Mouse (Mus musculus): ENCODE results near the gene Srpk2. TPM values are rescaled to one million over a fixed set of nuclear protein-coding genes. Genes with fewer than 3 reads are reported as not detected.
"Not testable (repeated sequence)": the region's sequence is repeated elsewhere in the genome, so short reads cannot be mapped to it uniquely, and the experiment has no call there.

The Srpk2 gene
- polyA plus RNA-seq, 1 experiment from 2014 or later, result 27.1 TPM

GRCm38 (mm10) chr5:23560171-23560570 is 124.2 kb downstream of the Srpk2 start:
- Histone ChIP-seq H3K27ac (replicated peaks) (no peak overlapping the region), H3K9me3 (ENCODE audit: control insufficient read depth, low read length) (no peaks in the 10 kb centered on the region), H3K9ac (ENCODE audit: low read length) (no peak overlapping the region), H3K27me3 (ENCODE audit: control insufficient read depth, insufficient read depth, low read length) (no peaks in the 10 kb centered on the region), H3K4me3 (ENCODE audit: low read depth, low read length) (no peak overlapping the region), H3K4me1 (replicated peaks; ENCODE audit: control insufficient read depth, insufficient read depth) (no peaks in the 10 kb centered on the region), H3K4me2 (replicated peaks; ENCODE audit: low read depth) (no peak overlapping the region), H3K36me3 (ENCODE audit: control insufficient read depth, insufficient read depth, low read length) (peaks cover 5% of the 10 kb centered on the region)
- ATAC-seq (ENCODE audit: low FRiP score, low TSS enrichment), result no peak
- DNase-seq (ENCODE audit: low spot score), result no peak
- TF ChIP-seq CTCF (IDR thresholded peaks at IDR 0.05; ENCODE audit: low read depth) (no peak), EP300 (optimal IDR thresholded peaks at IDR 0.05) (no peak)
- 69% methylated on average over 4 of the region's 4 CpGs for WGBS

- no peak for TF ChIP-seq EP300 (optimal IDR thresholded peaks at IDR 0.05)
- Histone ChIP-seq H3K4me1 (replicated peaks; ENCODE audit: control insufficient read depth, insufficient read depth) (no peaks in the 10 kb centered on the region), H3K9ac (ENCODE audit: low read length) (no peak overlapping the region), H3K4me3 (ENCODE audit: low read depth, low read length) (no peak overlapping the region), H3K27ac (replicated peaks) (no peak overlapping the region), H3K9me3 (ENCODE audit: control insufficient read depth, low read length) (no peaks in the 10 kb centered on the region), H3K4me2 (replicated peaks; ENCODE audit: low read depth) (no peak overlapping the region), H3K36me3 (ENCODE audit: control insufficient read depth, insufficient read depth, low read length) (no peaks in the 10 kb centered on the region), H3K27me3 (ENCODE audit: control insufficient read depth, insufficient read depth, low read length) (no peaks in the 10 kb centered on the region)
- ATAC-seq (ENCODE audit: low FRiP score, low TSS enrichment) (peak; percentile 86), DNase-seq (ENCODE audit: low spot score) (peak; percentile 42)
- 39% methylated on average over 7 of the region's 7 CpGs for WGBS
These were observed 128.2 kb downstream of the Srpk2 start for GRCm38 (mm10) chr5:23556007-23556770.

- H3K27ac ChIP-seq (replicated peaks); DNase-seq (ENCODE audit: low spot score); H3K36me3 ChIP-seq (ENCODE audit: control insufficient read depth, insufficient read depth, low read length); H3K4me2 ChIP-seq (replicated peaks; ENCODE audit: low read depth); ATAC-seq (ENCODE audit: low FRiP score, low TSS enrichment); H3K4me1 ChIP-seq (replicated peaks; ENCODE audit: control insufficient read depth, insufficient read depth); H3K9ac ChIP-seq (ENCODE audit: low read length); H3K9me3 ChIP-seq (ENCODE audit: control insufficient read depth, low read length); H3K4me3 ChIP-seq (ENCODE audit: low read depth, low read length); H3K27me3 ChIP-seq (ENCODE audit: control insufficient read depth, insufficient read depth, low read length): not testable (repeated sequence)
- 58% methylated on average over 3 of the region's 3 CpGs for WGBS
These were observed 131.1 kb downstream of the Srpk2 start for GRCm38 (mm10) chr5:23553338-23553737.

- no peaks in the 10 kb centered on the region for H3K36me3 ChIP-seq (ENCODE audit: control insufficient read depth, insufficient read depth, low read length)
- 61% methylated on average over 5 of the region's 5 CpGs for WGBS
- DNase-seq (ENCODE audit: low spot score) (peak; percentile 49), ATAC-seq (ENCODE audit: low FRiP score, low TSS enrichment) (peak; percentile 79)
- H3K9ac ChIP-seq (ENCODE audit: low read length), result no peak overlapping the region
- H3K4me1 ChIP-seq (replicated peaks; ENCODE audit: control insufficient read depth, insufficient read depth), result no peaks in the 10 kb centered on the region
- TF ChIP-seq CTCF (IDR thresholded peaks at IDR 0.05; ENCODE audit: low read depth), result no peak
- H3K9me3 ChIP-seq (ENCODE audit: control insufficient read depth, low read length), result no peaks in the 10 kb centered on the region
- H3K4me3 ChIP-seq (ENCODE audit: low read depth, low read length), result no peak overlapping the region
- H3K27ac ChIP-seq (replicated peaks), result no peak overlapping the region
- no peak overlapping the region for H3K4me2 ChIP-seq (replicated peaks; ENCODE audit: low read depth)
- no peaks in the 10 kb centered on the region for H3K27me3 ChIP-seq (ENCODE audit: control insufficient read depth, insufficient read depth, low read length)
These were observed 132.7 kb downstream of the Srpk2 start for GRCm38 (mm10) chr5:23551687-23552086.

GRCm38 (mm10) chr5:23535692-23536091 is 148.7 kb downstream of the Srpk2 start:
- Histone ChIP-seq H3K9me3 (ENCODE audit: control insufficient read depth, low read length) (no peaks in the 10 kb centered on the region), H3K36me3 (ENCODE audit: control insufficient read depth, insufficient read depth, low read length) (peaks cover 4% of the 10 kb centered on the region; the same call in 1 of the 2 replicates), H3K27me3 (ENCODE audit: control insufficient read depth, insufficient read depth, low read length) (no peaks in the 10 kb centered on the region), H3K9ac (ENCODE audit: low read length) (no peak overlapping the region), H3K4me2 (replicated peaks; ENCODE audit: low read depth) (no peak overlapping the region), H3K4me3 (ENCODE audit: low read depth, low read length) (no peak overlapping the region), H3K27ac (replicated peaks) (no peak overlapping the region), H3K4me1 (replicated peaks; ENCODE audit: control insufficient read depth, insufficient read depth) (no peaks in the 10 kb centered on the region)
- DNase-seq (ENCODE audit: low spot score) (no peak), ATAC-seq (ENCODE audit: low FRiP score, low TSS enrichment) (no peak)
- TF ChIP-seq CTCF (IDR thresholded peaks at IDR 0.05; ENCODE audit: low read depth), result no peak
- no peak for TF ChIP-seq EP300 (optimal IDR thresholded peaks at IDR 0.05)
- 91% methylated on average over 7 of the region's 7 CpGs for WGBS

- Histone ChIP-seq H3K27me3 (ENCODE audit: control insufficient read depth, insufficient read depth, low read length) (no peaks in the 10 kb centered on the region), H3K36me3 (ENCODE audit: control insufficient read depth, insufficient read depth, low read length) (peaks cover 4% of the 10 kb centered on the region; the same call in 1 of the 2 replicates), H3K9ac (ENCODE audit: low read length) (no peak overlapping the region), H3K4me3 (ENCODE audit: low read depth, low read length) (no peak overlapping the region), H3K4me1 (replicated peaks; ENCODE audit: control insufficient read depth, insufficient read depth) (no peaks in the 10 kb centered on the region), H3K4me2 (replicated peaks; ENCODE audit: low read depth) (no peak overlapping the region), H3K9me3 (ENCODE audit: control insufficient read depth, low read length) (no peaks in the 10 kb centered on the region), H3K27ac (replicated peaks) (no peak overlapping the region)
- TF ChIP-seq EP300 (optimal IDR thresholded peaks at IDR 0.05) (no peak), CTCF (IDR thresholded peaks at IDR 0.05; ENCODE audit: low read depth) (no peak)
- no peak for ATAC-seq (ENCODE audit: low FRiP score, low TSS enrichment)
- 79% methylated on average over 7 of the region's 7 CpGs for WGBS
- DNase-seq (ENCODE audit: low spot score), result no peak
These were observed 152.8 kb downstream of the Srpk2 start for GRCm38 (mm10) chr5:23531541-23532096.
